Mouse (Mus musculus) megakaryocyte, embryonic 14.5 days (primary cell): ENCODE measurements around the gene Sh3rf1.

ENCODE experiments used
- FLI1 ChIP-seq: IDR thresholded peaks from 2 replicates; pipeline ENCODE4 v1.6.1; 2012; ENCODE audit warnings: low read length, inconsistent platforms, mixed read lengths
- GATA1 ChIP-seq: IDR thresholded peaks from 3 replicates; pipeline ENCODE4 v1.6.1; 2012; ENCODE audit warnings: mixed read lengths, low read length, inconsistent platforms, borderline replicate concordance

DNA sequence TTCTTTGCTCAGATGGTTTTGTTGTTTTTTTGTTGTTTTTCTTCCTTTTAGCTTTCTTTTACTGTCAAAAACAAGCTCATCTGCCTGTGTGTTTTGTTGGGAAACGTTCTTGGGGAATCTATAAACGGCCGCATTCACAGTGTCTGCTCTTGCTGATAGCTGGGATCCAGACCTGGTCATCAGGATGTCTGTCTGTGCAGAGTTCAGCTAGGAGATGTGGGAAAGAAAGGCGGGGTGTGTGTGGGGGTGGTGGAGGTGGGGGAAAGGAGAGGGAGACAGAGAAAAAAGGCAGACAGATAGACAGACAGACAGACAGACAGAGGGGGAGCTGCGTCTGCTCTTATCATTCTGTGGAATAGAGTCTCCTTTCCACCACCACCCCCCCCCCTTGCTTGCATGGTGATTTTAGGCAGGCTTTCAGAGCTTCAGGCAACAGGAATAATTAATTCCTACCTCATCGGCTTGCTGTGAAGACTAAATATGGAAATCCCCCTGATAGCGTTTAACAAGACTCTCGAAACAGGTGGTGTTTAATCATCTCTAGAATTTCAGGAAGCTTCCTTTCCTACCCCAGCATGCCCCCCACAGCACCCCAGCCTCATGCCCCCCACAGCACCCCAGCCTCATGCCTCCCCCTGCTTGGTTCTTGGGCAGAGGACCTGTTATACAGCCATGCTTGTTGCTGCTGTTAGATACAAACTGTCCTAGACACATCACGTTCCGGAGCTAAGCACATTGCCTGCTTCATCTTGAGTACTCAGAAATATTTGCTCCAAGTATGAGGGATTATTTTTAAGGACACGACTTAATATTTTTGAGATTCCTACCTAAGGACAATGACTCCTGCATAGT lies 155.4 kb downstream of the Sh3rf1 start:
- TF ChIP-seq GATA1: no peak
- no peak for TF ChIP-seq FLI1
